Mouse (Mus musculus) kidney, embryonic 15.5 days (tissue): ENCODE measurements around the gene Sugp2. TPM values are rescaled to one million over a fixed set of nuclear protein-coding genes. Genes with fewer than 3 reads are reported as not detected.
A peak's percentile ranks its signal among the peaks of the same experiment; 100 is the strongest.

Experiments
- ATAC-seq: fragments of 200-750 bp; cut with Nextera tagmentation; replicated peaks from 2 replicates; pipeline ENCODE4 v1.8.0; 2017; ENCODE audit warnings: moderate TSS enrichment; ENCODE audit not compliant: low FRiP score
- H3K27ac ChIP-seq: fragments of 300-500 bp; sonication (generic); 2 replicates; pipeline ENCODE4 v1.5.1; 2015; ENCODE audit warnings: mild to moderate bottlenecking, inconsistent platforms
- H3K27me3 ChIP-seq: fragments of 300-500 bp; sonication (generic); 2 replicates; pipeline ENCODE4 v1.6.1; 2015; ENCODE audit warnings: inconsistent platforms
- H3K36me3 ChIP-seq: fragments of 300-500 bp; sonication (generic); 2 replicates; pipeline ENCODE4 v1.6.1; 2015; ENCODE audit warnings: inconsistent platforms
- H3K4me1 ChIP-seq: fragments of 300-500 bp; sonication (generic); 2 replicates; pipeline ENCODE4 v1.6.1; 2015; ENCODE audit warnings: inconsistent platforms
- H3K4me2 ChIP-seq: fragments of 300-500 bp; sonication (generic); 2 replicates; pipeline ENCODE4 v1.6.1; 2015; ENCODE audit warnings: moderate library complexity, mild to moderate bottlenecking, inconsistent platforms
- H3K4me3 ChIP-seq: fragments of 300-500 bp; sonication (generic); replicated peaks from 2 replicates; pipeline ENCODE4 v1.5.1; 2015; ENCODE audit warnings: mild to moderate bottlenecking, inconsistent platforms
- H3K9ac ChIP-seq: fragments of 300-500 bp; sonication (generic); 2 replicates; pipeline ENCODE4 v1.6.1; 2015; ENCODE audit warnings: mild to moderate bottlenecking, inconsistent platforms
- H3K9me3 ChIP-seq: fragments of 300-500 bp; sonication (generic); replicated peaks from 2 replicates; pipeline ENCODE4 v1.6.1; 2016; ENCODE audit warnings: inconsistent platforms
- WGBS: fragments of 180-500 bp; shearing (Covaris S2); methylation state at CpG from one replicate; pipeline ENCODE4 v1.1.7; 2015; ENCODE audit warnings: mixed read lengths; 5-methylcytosine and 5-hydroxymethylcytosine counted together
- polyA plus RNA-seq: library from polyadenylated mRNA; unstranded; fragments of >200 nt; fragmentation: Nextera tagmentation; extraction: Ambion mirVana; gene quantifications from 2 replicates; pipeline ENCODE4 v1.2.1, GENCODE M21; 2015

Gene Sugp2
- polyA plus RNA-seq, 1 experiment from 2014 or later: 31.6 TPM

- peaks cover 49% of the 10 kb centered on the region for H3K36me3 ChIP-seq
- H3K27me3 ChIP-seq: no peaks in the 10 kb centered on the region
- H3K4me2 ChIP-seq: peak overlapping the region; percentile 79
- no peak overlapping the region for H3K9ac ChIP-seq
- peaks cover 40% of the 10 kb centered on the region for H3K4me1 ChIP-seq
- 50% methylated on average over 5 of the region's 5 CpGs for WGBS
- peak overlapping the region; percentile 88 for H3K4me3 ChIP-seq
- H3K27ac ChIP-seq: peak overlapping the region; percentile 54; the same call in 1 of the 2 replicates
- ATAC-seq: no peak
- no peaks in the 10 kb centered on the region for H3K9me3 ChIP-seq
Observed at GRCm38 (mm10) chr8:70284421-70284820, 50.4 kb downstream of the Sugp2 start.

GRCm38 (mm10) chr8:70285304-70285703, 51.3 kb downstream of the Sugp2 start:
- Histone ChIP-seq H3K4me2 (no peak overlapping the region), H3K9me3 (no peaks in the 10 kb centered on the region), H3K4me3 (no peak overlapping the region), H3K9ac (0 out of 2 replicates have a peak overlapping the region, but pooled peaks have one; percentile 12), H3K27ac (no peak overlapping the region), H3K36me3 (peaks cover 57% of the 10 kb centered on the region), H3K4me1 (peaks cover 40% of the 10 kb centered on the region), H3K27me3 (no peaks in the 10 kb centered on the region)
- ATAC-seq: no peak
- 98% methylated on average over 15 of the region's 15 CpGs for WGBS

- ATAC-seq: no peak
Observed at GRCm38 (mm10) chr8:70286737-70287136, 52.7 kb downstream of the Sugp2 start.

GRCm38 (mm10) chr8:70293988-70294405, 60.0 kb downstream of the Sugp2 start:
- Histone ChIP-seq H3K9me3 (no peaks in the 10 kb centered on the region), H3K9ac (no peak overlapping the region), H3K36me3 (peaks cover 95% of the 10 kb centered on the region), H3K4me1 (peaks cover 8% of the 10 kb centered on the region; the same call in 1 of the 2 replicates), H3K4me3 (no peak overlapping the region), H3K4me2 (no peak overlapping the region), H3K27me3 (no peaks in the 10 kb centered on the region), H3K27ac (peak overlapping the region; percentile 56; the same call in 1 of the 2 replicates)
- WGBS: 56% methylated on average over 5 of the region's 5 CpGs
- 0 out of 2 replicates have a peak, but pooled peaks have one; percentile 9 for ATAC-seq

More at GRCm38 (mm10) chr8:70286737-70287136, 52.7 kb downstream of the Sugp2 start:
- WGBS: 91% methylated on average over 8 of the region's 8 CpGs
- Histone ChIP-seq H3K4me2 (no peak overlapping the region), H3K9ac (no peak overlapping the region), H3K4me1 (peaks cover 25% of the 10 kb centered on the region), H3K4me3 (no peak overlapping the region), H3K9me3 (no peaks in the 10 kb centered on the region), H3K27ac (no peak overlapping the region), H3K36me3 (peaks cover 72% of the 10 kb centered on the region), H3K27me3 (no peaks in the 10 kb centered on the region)

- Histone ChIP-seq H3K27ac (no peak overlapping the region), H3K36me3 (peaks cover 59% of the 10 kb centered on the region), H3K27me3 (no peaks in the 10 kb centered on the region), H3K9ac (no peak overlapping the region), H3K4me2 (peak overlapping the region; percentile 87; the same call in 1 of the 2 replicates), H3K4me3 (peak overlapping the region; percentile 97), H3K9me3 (no peaks in the 10 kb centered on the region), H3K4me1 (peaks cover 31% of the 10 kb centered on the region)
- WGBS: 85% methylated on average over 3 of the region's 3 CpGs
- no peak for ATAC-seq
Observed at GRCm38 (mm10) chr8:70300881-70301280, 66.9 kb downstream of the Sugp2 start.

DNA sequence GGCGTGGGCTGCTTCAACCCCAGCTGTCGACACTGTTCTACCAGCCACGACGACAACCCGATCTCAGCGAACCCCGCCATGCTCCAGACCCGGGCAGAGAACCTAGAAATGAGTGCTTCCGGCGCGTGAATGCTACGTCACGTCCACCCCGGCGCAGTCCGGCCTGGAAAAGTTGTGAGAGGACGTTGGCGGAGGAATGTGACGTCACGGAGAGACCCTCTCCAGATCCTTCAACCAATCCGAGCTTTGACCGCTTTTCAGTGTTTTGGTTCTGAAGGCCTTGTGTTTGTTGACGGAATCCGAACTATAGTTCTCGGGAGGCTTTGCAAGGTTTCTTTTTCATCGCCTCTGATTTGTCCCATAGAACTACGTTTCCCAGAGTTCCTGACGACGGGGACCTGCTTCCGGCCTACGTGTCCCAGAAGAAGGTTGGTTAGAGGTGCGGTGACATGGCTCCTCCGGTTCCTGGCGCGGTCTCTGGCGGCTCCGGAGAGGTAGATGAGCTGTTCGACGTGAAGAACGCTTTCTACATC, 68.4 kb downstream of the Sugp2 start, which contains the start of the genes Ddx49 and Cope:
TSS of gene Ddx49 (minus strand) at position 132 of the 533 bp plus-strand sequence.
TSS of gene Cope (plus strand) at position 161 of the 533 bp plus-strand sequence.
- H3K27ac ChIP-seq: peak within 1 kb of the TSS; percentile 88
- WGBS: 0% methylated on average over 40 of the region's 40 CpGs
- H3K9ac ChIP-seq: peak within 1 kb of the TSS; percentile 91
- peak within 1 kb of the TSS; percentile 87 for H3K4me2 ChIP-seq
- peaks cover 31% of the 10 kb centered on the region for H3K4me1 ChIP-seq
- no peaks in the 10 kb centered on the region for H3K27me3 ChIP-seq
- H3K9me3 ChIP-seq: no peaks in the 10 kb centered on the region
- peaks cover 59% of the 10 kb centered on the region for H3K36me3 ChIP-seq
- peak; percentile 92 for ATAC-seq
- peak within 1 kb of the TSS; percentile 97 for H3K4me3 ChIP-seq

GRCm38 (mm10) chr8:70302901-70303300, 68.9 kb downstream of the Sugp2 start:
- Histone ChIP-seq H3K27ac (peak overlapping the region; percentile 88), H3K9ac (peak overlapping the region; percentile 91), H3K36me3 (peaks cover 59% of the 10 kb centered on the region), H3K4me3 (peak overlapping the region; percentile 97), H3K4me1 (peaks cover 31% of the 10 kb centered on the region), H3K9me3 (no peaks in the 10 kb centered on the region), H3K27me3 (no peaks in the 10 kb centered on the region), H3K4me2 (peak overlapping the region; percentile 87)
- WGBS: 5% methylated on average over 16 of the region's 16 CpGs
- peak; percentile 54 for ATAC-seq

DNA sequence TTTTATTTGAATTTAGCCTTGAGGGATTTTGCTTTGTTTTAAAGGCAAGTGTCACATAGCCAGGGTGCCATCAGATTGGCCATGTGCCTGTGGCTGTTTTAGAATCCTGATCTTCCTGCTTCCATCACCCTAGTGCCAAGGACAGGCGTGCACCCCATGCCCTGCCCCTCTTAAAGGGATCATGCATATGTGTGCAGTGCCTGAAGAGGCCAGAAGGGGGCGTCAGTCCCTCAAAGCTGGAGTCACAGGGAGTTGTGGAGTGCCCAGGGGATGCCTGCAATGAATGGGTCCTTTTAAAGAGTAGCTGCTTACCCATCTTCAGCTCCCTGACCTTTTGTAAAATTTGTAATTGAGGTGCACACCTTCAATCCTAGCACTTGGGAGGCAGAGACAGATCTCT, 75.3 kb downstream of the Sugp2 start:
- Histone ChIP-seq H3K9ac (no peak overlapping the region), H3K9me3 (no peaks in the 10 kb centered on the region), H3K27me3 (no peaks in the 10 kb centered on the region), H3K4me3 (no peak overlapping the region), H3K27ac (no peak overlapping the region), H3K36me3 (peaks cover 93% of the 10 kb centered on the region), H3K4me2 (no peak overlapping the region), H3K4me1 (peaks cover 2% of the 10 kb centered on the region; the same call in 1 of the 2 replicates)
- ATAC-seq: no peak
- WGBS: 35% methylated on average over 2 of the region's 2 CpGs

GRCm38 (mm10) chr8:70313399-70313798, 79.4 kb downstream of the Sugp2 start:
- WGBS: 87% methylated on average over 2 of the region's 2 CpGs
- Histone ChIP-seq H3K4me2 (no peak overlapping the region), H3K27me3 (no peaks in the 10 kb centered on the region), H3K9me3 (no peaks in the 10 kb centered on the region), H3K9ac (no peak overlapping the region), H3K27ac (no peak overlapping the region), H3K36me3 (peaks cover 52% of the 10 kb centered on the region), H3K4me3 (no peak overlapping the region), H3K4me1 (peaks cover 28% of the 10 kb centered on the region)
- ATAC-seq: no peak

DNA sequence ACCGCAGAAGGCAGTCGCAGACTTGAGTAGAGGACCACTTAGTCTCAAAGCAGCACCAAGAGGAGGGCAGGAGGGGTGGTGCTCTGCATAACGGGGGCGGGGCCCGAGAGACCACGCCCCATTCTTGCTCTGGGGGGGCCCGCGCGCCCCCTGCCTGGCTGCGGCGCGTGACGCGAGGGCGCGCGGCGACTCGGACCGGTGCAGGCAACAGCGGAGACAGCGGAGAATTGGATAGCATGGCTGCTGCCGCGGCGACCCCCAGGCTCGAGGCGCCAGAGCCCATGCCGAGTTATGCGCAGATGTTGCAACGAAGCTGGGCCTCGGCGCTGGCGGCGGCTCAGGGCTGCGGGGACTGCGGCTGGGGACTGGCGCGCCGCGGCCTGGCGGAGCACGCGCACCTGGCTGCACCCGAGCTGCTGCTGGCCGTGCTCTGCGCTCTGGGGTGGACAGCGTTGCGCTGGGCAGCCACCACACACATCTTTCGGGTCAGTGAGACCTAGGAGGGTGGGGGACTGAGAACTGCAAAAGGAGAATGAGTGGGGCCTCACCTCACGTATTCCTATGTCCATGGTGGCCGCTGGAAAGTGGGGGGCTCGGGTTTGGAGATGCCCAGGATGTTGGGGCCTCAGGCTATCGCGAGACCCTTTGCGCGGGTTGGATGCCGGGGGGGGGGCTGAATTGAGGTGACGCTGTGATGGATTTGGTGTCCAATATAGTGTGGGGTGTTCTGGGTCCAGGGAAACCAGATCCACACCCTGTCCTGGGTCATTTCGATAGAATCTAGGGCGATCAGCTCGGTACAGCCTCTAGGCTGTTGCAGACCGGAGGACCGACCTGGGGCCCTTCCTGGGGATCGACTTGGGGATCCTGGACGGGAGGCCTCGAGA, 81.8 kb downstream of the Sugp2 start, which contains the start of gene Cers1:
TSS of gene Cers1 (plus strand) at position 152 of the 887 bp plus-strand sequence.
- 3% methylated on average over 66 of the region's 66 CpGs for WGBS
- ATAC-seq: peak; percentile 69
- no peaks in the 10 kb centered on the region for H3K9me3 ChIP-seq
- H3K4me1 ChIP-seq: peaks cover 28% of the 10 kb centered on the region
- H3K27me3 ChIP-seq: no peaks in the 10 kb centered on the region
- peak within 1 kb of the TSS; percentile 61 for H3K4me3 ChIP-seq
- peaks cover 30% of the 10 kb centered on the region for H3K36me3 ChIP-seq
- peak within 1 kb of the TSS; percentile 45; the same call in 1 of the 2 replicates for H3K27ac ChIP-seq
- peak within 1 kb of the TSS; percentile 87 for H3K4me2 ChIP-seq
- peak within 1 kb of the TSS; percentile 56 for H3K9ac ChIP-seq

GRCm38 (mm10) chr8:70316511-70317504, 82.8 kb downstream of the Sugp2 start:
- no peak overlapping the region for H3K27ac ChIP-seq
- H3K27me3 ChIP-seq: no peaks in the 10 kb centered on the region
- H3K9me3 ChIP-seq: no peaks in the 10 kb centered on the region
- peaks cover 28% of the 10 kb centered on the region for H3K4me1 ChIP-seq
- peak overlapping the region; percentile 61 for H3K4me3 ChIP-seq
- 0 out of 2 replicates have a peak overlapping the region, but pooled peaks have one; percentile 56 for H3K9ac ChIP-seq
- ATAC-seq: peak; percentile 70
- peak overlapping the region; percentile 87 for H3K4me2 ChIP-seq
- WGBS: 13% methylated on average over 15 of the region's 15 CpGs
- H3K36me3 ChIP-seq: peaks cover 20% of the 10 kb centered on the region
